Mouse (Mus musculus): Measurements from ENCODE around the gene Ccdc124. TPM values are rescaled to one million over a fixed set of nuclear protein-coding genes. Genes with fewer than 3 reads are reported as not detected.

Ccdc124 gene
- polyA plus RNA-seq, 1 experiment from 2014 or later: 43.1 TPM

DNA sequence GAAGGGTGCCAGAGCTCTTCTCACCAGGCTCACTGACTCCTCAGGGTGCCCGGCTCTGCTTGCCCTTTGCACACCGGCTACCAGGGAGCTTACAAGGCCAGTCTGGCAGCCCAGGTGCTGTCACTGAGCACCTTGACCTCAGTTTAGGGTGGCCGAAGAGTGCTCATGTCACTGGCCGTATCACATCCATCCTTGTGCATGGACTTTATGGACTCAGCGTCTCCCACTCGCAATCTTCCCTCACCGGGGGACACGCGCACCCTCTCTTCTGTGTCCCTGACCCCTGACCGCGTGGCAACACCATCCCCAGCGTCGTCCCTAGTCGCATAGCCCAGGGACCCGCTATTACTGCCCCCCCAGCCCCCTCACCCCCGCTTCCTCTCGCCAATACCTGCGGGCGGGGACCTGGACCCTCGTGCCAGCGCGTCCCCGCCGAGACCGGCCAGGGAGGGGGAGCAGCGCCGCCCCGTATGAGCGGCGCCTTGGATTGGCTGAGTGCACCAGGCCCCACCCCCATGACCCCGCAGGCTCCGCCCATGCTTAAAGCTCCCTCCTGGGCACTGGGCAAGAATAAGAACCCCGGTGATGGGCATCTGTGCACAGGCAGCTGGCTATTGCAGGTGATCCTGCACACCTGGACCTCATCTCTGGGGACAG lies 17.1 kb downstream of the Ccdc124 start:
- no peaks in the 10 kb centered on the region for H3K36me3 ChIP-seq (ENCODE audit: control insufficient read depth, insufficient read depth)
- H3K27me3 ChIP-seq (ENCODE audit: control insufficient read depth, insufficient read depth, low read depth, low read length): peaks cover 21% of the 10 kb centered on the region
- 7% methylated on average over 33 of the region's 33 CpGs for WGBS (ENCODE audit: insufficient replicate concordance)
- no peak overlapping the region for H3K27ac ChIP-seq (ENCODE audit: low read length)
- H3K4me1 ChIP-seq (ENCODE audit: control insufficient read depth, low read depth, low read length): peaks cover 20% of the 10 kb centered on the region
- H3K4me2 ChIP-seq (ENCODE audit: low read depth, low read length): peak overlapping the region; percentile 76
- H3K9me3 ChIP-seq (replicated peaks; ENCODE audit: control insufficient read depth, low read length): no peaks in the 10 kb centered on the region
- H3K9ac ChIP-seq (ENCODE audit: low read depth, low read length): peak overlapping the region; percentile 21; the same call in 1 of the 2 replicates
- ATAC-seq (ENCODE audit: low read depth): peak; percentile 81
- H3K4me3 ChIP-seq (ENCODE audit: low read depth, low read length): peak overlapping the region; percentile 53

DNA sequence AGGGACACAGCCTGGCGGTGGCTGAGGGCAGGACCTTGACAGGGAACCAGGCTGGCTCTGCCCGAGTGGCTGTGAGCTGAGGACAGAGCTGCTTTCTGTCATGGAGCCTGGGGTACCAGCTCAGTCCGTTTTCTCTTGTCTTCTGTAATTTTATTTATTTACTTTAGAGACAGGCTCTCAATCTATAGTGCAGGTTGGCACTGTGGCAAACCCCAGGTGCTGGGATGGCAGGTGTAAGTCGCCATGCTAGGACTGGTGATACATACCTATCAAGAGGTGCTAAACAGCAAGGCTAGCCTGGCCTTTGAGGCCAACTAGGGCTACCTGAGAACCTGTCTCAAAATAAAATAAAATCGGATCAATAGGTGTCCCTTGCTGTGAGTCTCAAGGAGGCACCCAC lies 17.7 kb downstream of the Ccdc124 start:
- peaks cover 16% of the 10 kb centered on the region for H3K27me3 ChIP-seq (ENCODE audit: control insufficient read depth, insufficient read depth, low read depth, low read length)
- H3K4me2 ChIP-seq (ENCODE audit: low read depth, low read length): no peak overlapping the region
- ATAC-seq (ENCODE audit: low read depth): no peak

GRCm38 (mm10) chr8:70853863-70854262 lies 19.9 kb downstream of the Ccdc124 start:
- peaks cover 10% of the 10 kb centered on the region for H3K27me3 ChIP-seq (ENCODE audit: control insufficient read depth, insufficient read depth, low read depth, low read length)

More for the DNA sequence above, 17.7 kb downstream of the Ccdc124 start:
- Histone ChIP-seq H3K4me1 (ENCODE audit: control insufficient read depth, low read depth, low read length) (peaks cover 24% of the 10 kb centered on the region), H3K4me3 (ENCODE audit: low read depth, low read length) (no peak overlapping the region), H3K9ac (ENCODE audit: low read depth, low read length) (no peak overlapping the region), H3K36me3 (ENCODE audit: control insufficient read depth, insufficient read depth) (no peaks in the 10 kb centered on the region), H3K27ac (ENCODE audit: low read length) (no peak overlapping the region), H3K9me3 (replicated peaks; ENCODE audit: control insufficient read depth, low read length) (no peaks in the 10 kb centered on the region)
- WGBS (ENCODE audit: insufficient replicate concordance): 59% methylated on average over 5 of the region's 5 CpGs

DNA sequence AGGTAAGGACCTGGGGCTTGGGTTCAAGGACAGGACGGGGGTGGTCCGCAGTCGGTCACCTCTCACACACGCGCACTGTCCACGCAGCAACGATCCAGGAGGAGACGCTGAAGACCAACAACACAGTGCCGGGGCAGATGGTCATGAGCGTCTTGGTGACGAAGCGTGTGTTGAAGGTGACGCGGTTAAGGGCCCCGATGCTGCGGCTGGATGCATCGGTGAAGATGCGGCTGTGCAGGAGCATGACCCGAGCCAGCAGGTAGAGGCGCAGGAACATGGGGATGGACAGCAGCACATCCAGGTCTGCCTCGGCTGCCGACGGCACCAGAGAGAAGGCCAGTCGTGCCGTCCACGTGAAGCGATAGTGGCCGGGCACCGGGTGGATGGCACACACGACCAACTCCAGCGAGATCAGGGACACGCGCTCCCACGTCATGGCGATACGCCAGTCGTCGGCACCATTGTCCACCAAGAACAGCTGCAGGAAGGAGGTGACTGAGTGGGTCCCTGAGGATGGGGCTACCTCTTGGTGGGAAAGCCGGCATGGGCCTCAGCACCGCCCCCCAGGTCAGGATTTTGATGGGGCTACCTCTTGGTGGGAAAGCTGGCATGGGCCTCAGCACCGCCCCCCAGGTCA lies 21.0 kb downstream of the Ccdc124 start:
- H3K9me3 ChIP-seq (replicated peaks; ENCODE audit: control insufficient read depth, low read length): no peaks in the 10 kb centered on the region
- WGBS (ENCODE audit: insufficient replicate concordance): 87% methylated on average over 41 of the region's 41 CpGs
- H3K4me2 ChIP-seq (ENCODE audit: low read depth, low read length): no peak overlapping the region
- H3K4me3 ChIP-seq (ENCODE audit: low read depth, low read length): no peak overlapping the region
- peaks cover 19% of the 10 kb centered on the region for H3K4me1 ChIP-seq (ENCODE audit: control insufficient read depth, low read depth, low read length)
- peaks cover 13% of the 10 kb centered on the region for H3K27me3 ChIP-seq (ENCODE audit: control insufficient read depth, insufficient read depth, low read depth, low read length)
- ATAC-seq (ENCODE audit: low read depth): no peak
- no peak overlapping the region for H3K27ac ChIP-seq (ENCODE audit: low read length)
- no peak overlapping the region for H3K9ac ChIP-seq (ENCODE audit: low read depth, low read length)
- H3K36me3 ChIP-seq (ENCODE audit: control insufficient read depth, insufficient read depth): no peaks in the 10 kb centered on the region

More at GRCm38 (mm10) chr8:70853863-70854262, 19.9 kb downstream of the Ccdc124 start:
- Histone ChIP-seq H3K4me1 (ENCODE audit: control insufficient read depth, low read depth, low read length) (peaks cover 24% of the 10 kb centered on the region), H3K9me3 (replicated peaks; ENCODE audit: control insufficient read depth, low read length) (no peaks in the 10 kb centered on the region), H3K4me3 (ENCODE audit: low read depth, low read length) (no peak overlapping the region), H3K27ac (ENCODE audit: low read length) (no peak overlapping the region), H3K4me2 (ENCODE audit: low read depth, low read length) (no peak overlapping the region), H3K36me3 (ENCODE audit: control insufficient read depth, insufficient read depth) (no peaks in the 10 kb centered on the region), H3K9ac (ENCODE audit: low read depth, low read length) (no peak overlapping the region)
- no peak for ATAC-seq (ENCODE audit: low read depth)
- 22% methylated on average over 2 of the region's 2 CpGs for WGBS (ENCODE audit: insufficient replicate concordance)

- H3K9me3 ChIP-seq (replicated peaks; ENCODE audit: control insufficient read depth, low read length): no peaks in the 10 kb centered on the region
- H3K4me1 ChIP-seq (ENCODE audit: control insufficient read depth, low read depth, low read length): peaks cover 13% of the 10 kb centered on the region
- WGBS (ENCODE audit: insufficient replicate concordance): 44% methylated on average over 6 of the region's 6 CpGs
- H3K27me3 ChIP-seq (ENCODE audit: control insufficient read depth, insufficient read depth, low read depth, low read length): peaks cover 15% of the 10 kb centered on the region
- ATAC-seq (ENCODE audit: low read depth): no peak
- no peaks in the 10 kb centered on the region for H3K36me3 ChIP-seq (ENCODE audit: control insufficient read depth, insufficient read depth)
- no peak overlapping the region for H3K4me3 ChIP-seq (ENCODE audit: low read depth, low read length)
- H3K4me2 ChIP-seq (ENCODE audit: low read depth, low read length): no peak overlapping the region
- no peak overlapping the region for H3K27ac ChIP-seq (ENCODE audit: low read length)
- H3K9ac ChIP-seq (ENCODE audit: low read depth, low read length): no peak overlapping the region
Observed at GRCm38 (mm10) chr8:70851837-70852236, 21.9 kb downstream of the Ccdc124 start.

GRCm38 (mm10) chr8:70850947-70851346 lies 22.8 kb downstream of the Ccdc124 start:
- H3K27me3 ChIP-seq (ENCODE audit: control insufficient read depth, insufficient read depth, low read depth, low read length): peaks cover 18% of the 10 kb centered on the region
- no peak for ATAC-seq (ENCODE audit: low read depth)
- H3K9me3 ChIP-seq (replicated peaks; ENCODE audit: control insufficient read depth, low read length): no peaks in the 10 kb centered on the region
- no peak overlapping the region for H3K9ac ChIP-seq (ENCODE audit: low read depth, low read length)
- 64% methylated on average over 4 of the region's 4 CpGs for WGBS (ENCODE audit: insufficient replicate concordance)
- H3K36me3 ChIP-seq (ENCODE audit: control insufficient read depth, insufficient read depth): no peaks in the 10 kb centered on the region
- no peak overlapping the region for H3K4me3 ChIP-seq (ENCODE audit: low read depth, low read length)
- no peak overlapping the region for H3K27ac ChIP-seq (ENCODE audit: low read length)
- no peak overlapping the region for H3K4me2 ChIP-seq (ENCODE audit: low read depth, low read length)
- peaks cover 13% of the 10 kb centered on the region for H3K4me1 ChIP-seq (ENCODE audit: control insufficient read depth, low read depth, low read length)

DNA sequence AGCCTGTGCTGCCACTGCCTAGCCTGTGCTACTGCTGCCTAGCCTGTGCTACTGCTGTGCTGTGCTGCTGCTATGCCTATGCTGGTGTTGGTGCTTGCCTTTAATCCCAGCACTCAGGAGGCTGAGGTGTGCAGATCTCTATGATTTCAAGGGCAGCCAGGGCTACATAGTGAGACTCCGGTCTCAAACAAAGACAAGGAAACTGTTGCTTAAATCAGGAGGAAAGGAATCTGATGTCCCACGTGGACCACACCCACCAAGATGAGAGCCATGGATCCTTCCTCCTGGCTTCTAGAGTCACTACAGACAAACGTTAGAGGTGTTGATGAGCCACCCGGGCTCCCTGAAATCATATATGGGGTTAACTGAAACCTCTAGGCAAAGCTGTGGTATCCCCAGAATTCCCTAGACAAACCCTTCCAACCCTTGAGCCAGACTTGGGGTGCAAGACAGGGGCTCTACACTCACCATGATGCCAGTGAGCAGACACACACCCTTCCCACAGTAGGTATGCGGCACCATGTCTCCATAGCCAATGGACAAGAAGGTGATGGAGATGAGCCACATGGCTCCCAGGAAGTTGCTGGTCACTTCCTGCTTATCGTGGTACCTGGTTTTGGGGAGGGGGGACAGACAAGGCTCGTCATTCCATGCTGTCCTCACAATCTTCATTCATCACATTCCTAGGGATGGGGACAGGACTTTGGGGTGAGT lies 23.4 kb downstream of the Ccdc124 start:
- Histone ChIP-seq H3K4me1 (ENCODE audit: control insufficient read depth, low read depth, low read length) (peaks cover 15% of the 10 kb centered on the region), H3K36me3 (ENCODE audit: control insufficient read depth, insufficient read depth) (no peaks in the 10 kb centered on the region), H3K9me3 (replicated peaks; ENCODE audit: control insufficient read depth, low read length) (no peaks in the 10 kb centered on the region), H3K4me2 (ENCODE audit: low read depth, low read length) (no peak overlapping the region), H3K9ac (ENCODE audit: low read depth, low read length) (no peak overlapping the region), H3K27me3 (ENCODE audit: control insufficient read depth, insufficient read depth, low read depth, low read length) (peaks cover 12% of the 10 kb centered on the region), H3K27ac (ENCODE audit: low read length) (no peak overlapping the region), H3K4me3 (ENCODE audit: low read depth, low read length) (no peak overlapping the region)
- no peak for ATAC-seq (ENCODE audit: low read depth)
- WGBS (ENCODE audit: insufficient replicate concordance): 54% methylated on average over 7 of the region's 7 CpGs

DNA sequence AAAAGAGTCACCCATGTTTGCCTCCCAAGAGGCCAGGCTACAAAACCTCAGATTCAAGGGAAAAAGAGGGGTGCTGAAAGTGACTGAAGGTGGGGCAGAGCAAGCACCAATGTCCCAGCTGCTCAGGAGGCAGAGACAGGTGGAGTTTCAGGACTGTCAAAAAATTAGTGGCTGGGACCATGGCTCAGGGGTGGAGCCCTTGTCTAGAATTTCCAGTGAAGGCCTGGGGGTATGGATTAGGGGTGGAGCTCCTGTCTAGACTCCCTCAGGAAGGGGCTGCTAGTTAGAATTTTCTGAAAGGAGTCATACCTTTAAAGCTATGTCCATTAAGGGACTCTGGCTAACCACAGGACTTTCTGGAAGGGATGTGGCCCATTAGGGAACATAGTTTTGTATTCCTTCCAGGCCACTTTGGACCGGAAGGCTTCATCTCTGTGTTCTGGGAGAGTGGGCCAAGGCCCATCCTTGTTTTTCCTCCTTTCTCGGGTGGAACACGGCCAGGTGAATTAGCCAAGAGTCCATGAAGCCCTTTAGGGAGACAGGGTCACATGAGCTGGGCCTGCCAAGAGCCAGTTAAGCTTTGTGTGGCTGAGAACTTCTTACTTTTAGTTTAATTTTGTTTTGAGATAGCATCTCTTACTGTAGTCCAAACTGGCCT lies 24.3 kb downstream of the Ccdc124 start:
- Histone ChIP-seq H3K9ac (ENCODE audit: low read depth, low read length) (no peak overlapping the region), H3K4me3 (ENCODE audit: low read depth, low read length) (no peak overlapping the region), H3K9me3 (replicated peaks; ENCODE audit: control insufficient read depth, low read length) (no peaks in the 10 kb centered on the region), H3K36me3 (ENCODE audit: control insufficient read depth, insufficient read depth) (no peaks in the 10 kb centered on the region), H3K27me3 (ENCODE audit: control insufficient read depth, insufficient read depth, low read depth, low read length) (peaks cover 8% of the 10 kb centered on the region; the same call in 1 of the 2 replicates), H3K4me1 (ENCODE audit: control insufficient read depth, low read depth, low read length) (peaks cover 22% of the 10 kb centered on the region), H3K4me2 (ENCODE audit: low read depth, low read length) (no peak overlapping the region), H3K27ac (ENCODE audit: low read length) (no peak overlapping the region)
- WGBS (ENCODE audit: insufficient replicate concordance): 61% methylated on average over 3 of the region's 3 CpGs
- ATAC-seq (ENCODE audit: low read depth): no peak
